Mouse (Mus musculus) thymus, adult 2 months (tissue): ENCODE measurements at regions not wholly inside any gene's neighbourhood (a gene's known extent, or its start where the extent isn't known, plus 50 kb on each side); places are given as distances from the start of the nearest gene placed in this dataset.

Source experiments
- CTCF ChIP-seq: fragments of 200-500 bp; IDR thresholded peaks from 2 replicates; pipeline ENCODE4 v1.5.1; 2012; ENCODE audit warnings: mild to moderate bottlenecking, control low read depth, low read length, moderate library complexity, borderline replicate concordance; ENCODE audit not compliant: control insufficient read depth, poor library complexity, insufficient read depth; ENCODE audit errors: extremely low read depth
- POLR2A ChIP-seq: fragments of 200-500 bp; IDR thresholded peaks from 2 replicates; pipeline ENCODE4 v1.6.1; 2012; ENCODE audit warnings: mild to moderate bottlenecking, low read length, control low read depth, moderate library complexity; ENCODE audit not compliant: control insufficient read depth, poor library complexity, insufficient read depth; ENCODE audit errors: extremely low read depth

GRCm38 (mm10) chr10:19161149-19161548 lies 145.7 kb upstream of the Tnfaip3 start:
- no peak for TF ChIP-seq CTCF
- TF ChIP-seq POLR2A = no peak
